Mouse (Mus musculus) kidney, adult 2 months (tissue): ENCODE measurements at regions not wholly inside any gene's neighbourhood (a gene's known extent, or its start where the extent isn't known, plus 50 kb on each side); places are given as distances from the start of the nearest gene placed in this dataset.

Source experiments
- CTCF ChIP-seq: fragments of 200-500 bp; conservative IDR thresholded peaks from 2 replicates; pipeline ENCODE4 v1.5.1; 2011; ENCODE audit warnings: low read depth, mild to moderate bottlenecking, control low read depth, low read length, moderate library complexity, mixed read lengths; ENCODE audit not compliant: insufficient read depth, insufficient read length
- POLR2A ChIP-seq: fragments of 200-500 bp; IDR thresholded peaks from one replicate; pipeline ENCODE4 v1.6.1; 2011; ENCODE audit warnings: low read depth, low read length, control low read depth

GRCm38 (mm10) chr10:125679644-125680043 is 286.3 kb upstream of the Lrig3 start:
- no peak for TF ChIP-seq CTCF
- no peak for TF ChIP-seq POLR2A
